Mouse (Mus musculus) hindbrain, postnatal 0 days (tissue): ENCODE measurements at regions not wholly inside any gene's neighbourhood (a gene's known extent, or its start where the extent isn't known, plus 50 kb on each side); places are given as distances from the start of the nearest gene placed in this dataset.

ENCODE experiments used
- ATAC-seq: fragments of 200-750 bp; cut with Nextera tagmentation; 2 replicates; pipeline ENCODE4 v1.8.0; 2017; ENCODE audit warnings: mild to moderate bottlenecking, moderate TSS enrichment, moderate library complexity
- DNase-seq: peaks from one replicate; pipeline ENCODE4 v3.0.0-alpha.2; 2015; ENCODE audit warnings: low spot score
- H3K27ac ChIP-seq: fragments of 300-500 bp; sonication (generic); 2 replicates; pipeline ENCODE4 v1.5.1; 2014; ENCODE audit warnings: mild to moderate bottlenecking
- H3K27me3 ChIP-seq: fragments of 300-500 bp; sonication (generic); 2 replicates; pipeline ENCODE4 v1.6.1; 2014; ENCODE audit warnings: low read length, mixed read lengths; ENCODE audit not compliant: insufficient read depth
- H3K36me3 ChIP-seq: fragments of 300-500 bp; sonication (generic); 2 replicates; pipeline ENCODE4 v1.6.1; 2014; ENCODE audit warnings: low read length, mixed read lengths; ENCODE audit not compliant: insufficient read depth
- H3K4me1 ChIP-seq: fragments of 300-500 bp; sonication (generic); 2 replicates; pipeline ENCODE4 v1.6.1; 2014; ENCODE audit warnings: antibody characterized with exemption, low read length, mixed read lengths; ENCODE audit not compliant: insufficient read depth
- H3K4me2 ChIP-seq: fragments of 300-500 bp; sonication (generic); 2 replicates; pipeline ENCODE4 v1.6.1; 2014; ENCODE audit warnings: low read depth, mild to moderate bottlenecking, low read length, moderate library complexity, mixed read lengths
- H3K4me3 ChIP-seq: fragments of 300-500 bp; sonication (generic); 2 replicates; pipeline ENCODE4 v1.5.1; 2014; ENCODE audit warnings: low read length
- H3K9ac ChIP-seq: fragments of 300-500 bp; sonication (generic); replicated peaks from 2 replicates; pipeline ENCODE4 v1.6.1; 2014; ENCODE audit warnings: mild to moderate bottlenecking, low read length, moderate library complexity, mixed read lengths
- H3K9me3 ChIP-seq: fragments of 300-500 bp; sonication (generic); 2 replicates; pipeline ENCODE4 v1.6.1; 2016; ENCODE audit warnings: low read length, mixed read lengths
- CTCF ChIP-seq: IDR thresholded peaks from 2 replicates; pipeline ENCODE4 v1.5.1; 2016; ENCODE audit warnings: antibody characterized with exemption, control low read depth, low read depth
- WGBS: fragments of 180-500 bp; shearing (Covaris S2); extraction: QIAGEN DNeasy Blood & Tissue Kit; methylation state at CpG from one replicate; pipeline ENCODE4 v1.1.7; 2014; 5-methylcytosine and 5-hydroxymethylcytosine counted together

GRCm38 (mm10) chr16:52690272-52690671 is 236.4 kb upstream of the Alcam start:
- DNase-seq (no peak), ATAC-seq (no peak)
- Histone ChIP-seq H3K9ac (no peak overlapping the region), H3K36me3 (no peaks in the 10 kb centered on the region), H3K4me1 (no peaks in the 10 kb centered on the region), H3K27ac (no peak overlapping the region), H3K4me2 (no peak overlapping the region), H3K27me3 (no peaks in the 10 kb centered on the region), H3K9me3 (no peaks in the 10 kb centered on the region), H3K4me3 (no peak overlapping the region)
- WGBS = 86% methylated on average over 1 of the region's 1 CpGs
- no peak for TF ChIP-seq CTCF

- ATAC-seq (no peak), DNase-seq (no peak)
- Histone ChIP-seq H3K9ac (no peak overlapping the region), H3K4me1 (no peaks in the 10 kb centered on the region), H3K4me3 (no peak overlapping the region), H3K36me3 (no peaks in the 10 kb centered on the region), H3K27ac (no peak overlapping the region), H3K4me2 (no peak overlapping the region), H3K27me3 (no peaks in the 10 kb centered on the region), H3K9me3 (no peaks in the 10 kb centered on the region)
- no peak for TF ChIP-seq CTCF
Measured at GRCm38 (mm10) chr16:52654825-52655224, 201.0 kb upstream of the Alcam start.
